Mouse (Mus musculus) liver, embryonic 11.5 days (tissue): ENCODE measurements around the gene Serhl. TPM values are rescaled to one million over a fixed set of nuclear protein-coding genes. Genes with fewer than 3 reads are reported as not detected.

ENCODE experiments used
- ATAC-seq: fragments of 200-750 bp; cut with Nextera tagmentation; replicated peaks from 2 replicates; pipeline ENCODE4 v1.8.0; 2017; ENCODE audit warnings: moderate number of reproducible peaks, mild to moderate bottlenecking, moderate TSS enrichment, moderate library complexity; ENCODE audit not compliant: low FRiP score
- DNase-seq: peaks from one replicate; pipeline ENCODE4 v3.0.0-alpha.2; 2017; ENCODE audit warnings: low spot score
- H3K27ac ChIP-seq: fragments of 300-500 bp; sonication (generic); 2 replicates; pipeline ENCODE4 v1.5.1; 2014; ENCODE audit warnings: mild to moderate bottlenecking, low read depth, low read length, control low read depth
- H3K27me3 ChIP-seq: fragments of 300-500 bp; sonication (generic); replicated peaks from 2 replicates; pipeline ENCODE4 v1.6.1; 2014; ENCODE audit warnings: low read length, mixed read lengths; ENCODE audit not compliant: control insufficient read depth, insufficient read depth
- H3K36me3 ChIP-seq: fragments of 300-500 bp; sonication (generic); 2 replicates; pipeline ENCODE4 v1.6.1; 2014; ENCODE audit warnings: mild to moderate bottlenecking, low read length, moderate library complexity, mixed read lengths; ENCODE audit not compliant: control insufficient read depth, insufficient read depth
- H3K4me1 ChIP-seq: fragments of 300-500 bp; sonication (generic); replicated peaks from 2 replicates; pipeline ENCODE4 v1.6.1; 2014; ENCODE audit warnings: low read length, mixed read lengths; ENCODE audit not compliant: control insufficient read depth, insufficient read depth
- H3K4me2 ChIP-seq: fragments of 300-500 bp; sonication (generic); 2 replicates; pipeline ENCODE4 v1.6.1; 2014; ENCODE audit warnings: mild to moderate bottlenecking, control low read depth, moderate library complexity
- H3K4me3 ChIP-seq: fragments of 300-500 bp; sonication (generic); 2 replicates; pipeline ENCODE4 v1.5.1; 2014; ENCODE audit warnings: low read depth, low read length, control low read depth
- H3K9ac ChIP-seq: fragments of 300-500 bp; sonication (generic); 2 replicates; pipeline ENCODE4 v1.6.1; 2014; ENCODE audit warnings: low read depth, low read length, control low read depth
- H3K9me3 ChIP-seq: fragments of 300-500 bp; sonication (generic); 2 replicates; pipeline ENCODE4 v1.6.1; 2016; ENCODE audit warnings: low read length, inconsistent platforms, mixed read lengths; ENCODE audit not compliant: control insufficient read depth
- WGBS: fragments of 180-500 bp; shearing (Covaris S2); extraction: QIAGEN DNeasy Blood & Tissue Kit; methylation state at CpG from one replicate; pipeline ENCODE4 v1.1.7; 2014; 5-methylcytosine and 5-hydroxymethylcytosine counted together
- polyA plus RNA-seq: library from polyadenylated mRNA; unstranded; fragments of >200 nt; fragmentation: Nextera tagmentation; extraction: Ambion mirVana; gene quantifications from 2 replicates; pipeline ENCODE4 v1.2.1, GENCODE M21; 2014

Gene Serhl
- polyA plus RNA-seq, 1 experiment from 2014 or later, result 45.8 TPM

GRCm38 (mm10) chr15:83107814-83108213 lies 18.5 kb downstream of the Serhl start:
- Histone ChIP-seq H3K4me1 (no peaks in the 10 kb centered on the region), H3K4me3 (no peak overlapping the region), H3K4me2 (no peak overlapping the region), H3K27me3 (no peaks in the 10 kb centered on the region), H3K27ac (no peak overlapping the region), H3K9ac (no peak overlapping the region), H3K36me3 (no peaks in the 10 kb centered on the region), H3K9me3 (no peaks in the 10 kb centered on the region)
- WGBS, result 78% methylated on average over 6 of the region's 6 CpGs
- ATAC-seq (no peak), DNase-seq (no peak)

GRCm38 (mm10) chr15:83111290-83111689 lies 22.0 kb downstream of the Serhl start:
- no peak for ATAC-seq

GRCm38 (mm10) chr15:83111874-83112273 lies 22.6 kb downstream of the Serhl start:
- DNase-seq (no peak), ATAC-seq (no peak)
- Histone ChIP-seq H3K4me1 (peaks cover 3% of the 10 kb centered on the region; the same call in 1 of the 2 replicates), H3K27me3 (no peaks in the 10 kb centered on the region), H3K36me3 (peaks cover 13% of the 10 kb centered on the region; the same call in 1 of the 2 replicates), H3K4me3 (no peak overlapping the region), H3K4me2 (no peak overlapping the region), H3K27ac (no peak overlapping the region), H3K9me3 (no peaks in the 10 kb centered on the region), H3K9ac (no peak overlapping the region)
- 81% methylated on average over 7 of the region's 7 CpGs for WGBS

More at GRCm38 (mm10) chr15:83111290-83111689, 22.0 kb downstream of the Serhl start:
- WGBS, result 60% methylated on average over 6 of the region's 6 CpGs
- DNase-seq, result no peak
- Histone ChIP-seq H3K36me3 (peaks cover 9% of the 10 kb centered on the region; the same call in 1 of the 2 replicates), H3K9me3 (no peaks in the 10 kb centered on the region), H3K4me1 (peaks cover 3% of the 10 kb centered on the region; the same call in 1 of the 2 replicates), H3K4me3 (no peak overlapping the region), H3K27me3 (no peaks in the 10 kb centered on the region), H3K27ac (no peak overlapping the region), H3K4me2 (no peak overlapping the region), H3K9ac (no peak overlapping the region)

- Histone ChIP-seq H3K4me3 (no peak overlapping the region), H3K4me1 (peaks cover 3% of the 10 kb centered on the region; the same call in 1 of the 2 replicates), H3K4me2 (no peak overlapping the region), H3K9me3 (no peaks in the 10 kb centered on the region), H3K9ac (no peak overlapping the region), H3K36me3 (peaks cover 24% of the 10 kb centered on the region), H3K27me3 (no peaks in the 10 kb centered on the region), H3K27ac (no peak overlapping the region)
- DNase-seq, result no peak
- ATAC-seq, result peak; percentile 62
- 20% methylated on average over 10 of the region's 11 CpGs for WGBS
Observed at GRCm38 (mm10) chr15:83112898-83113297, 23.6 kb downstream of the Serhl start.

- Histone ChIP-seq H3K9me3 (no peaks in the 10 kb centered on the region), H3K4me2 (no peak overlapping the region), H3K9ac (no peak overlapping the region), H3K4me1 (peaks cover 3% of the 10 kb centered on the region; the same call in 1 of the 2 replicates), H3K4me3 (no peak overlapping the region), H3K27ac (no peak overlapping the region), H3K27me3 (no peaks in the 10 kb centered on the region), H3K36me3 (peaks cover 29% of the 10 kb centered on the region)
- 84% methylated on average over 9 of the region's 9 CpGs for WGBS
- ATAC-seq (no peak), DNase-seq (no peak)
Observed at GRCm38 (mm10) chr15:83114106-83114505, 24.8 kb downstream of the Serhl start.

GRCm38 (mm10) chr15:83115071-83115470 lies 25.8 kb downstream of the Serhl start:
- 90% methylated on average over 6 of the region's 6 CpGs for WGBS
- H3K36me3 ChIP-seq, result peaks cover 35% of the 10 kb centered on the region

GRCm38 (mm10) chr15:83118360-83118759 lies 29.1 kb downstream of the Serhl start:
- 81% methylated on average over 7 of the region's 7 CpGs for WGBS
- ATAC-seq, result no peak
- Histone ChIP-seq H3K4me3 (no peak overlapping the region), H3K27ac (no peak overlapping the region), H3K36me3 (peaks cover 36% of the 10 kb centered on the region), H3K9me3 (no peaks in the 10 kb centered on the region), H3K9ac (no peak overlapping the region), H3K4me2 (no peak overlapping the region), H3K4me1 (0 out of 2 replicates have a peak, but pooled peaks cover 8% of the 10 kb centered on the region), H3K27me3 (no peaks in the 10 kb centered on the region)
- no peak for DNase-seq

More at GRCm38 (mm10) chr15:83115071-83115470, 25.8 kb downstream of the Serhl start:
- ATAC-seq, result no peak
- Histone ChIP-seq H3K4me3 (no peak overlapping the region), H3K27me3 (no peaks in the 10 kb centered on the region), H3K4me1 (peaks cover 3% of the 10 kb centered on the region; the same call in 1 of the 2 replicates), H3K27ac (no peak overlapping the region), H3K4me2 (no peak overlapping the region), H3K9ac (no peak overlapping the region), H3K9me3 (no peaks in the 10 kb centered on the region)
- no peak for DNase-seq

- Histone ChIP-seq H3K36me3 (peaks cover 32% of the 10 kb centered on the region), H3K4me3 (peak overlapping the region; percentile 95), H3K9me3 (no peaks in the 10 kb centered on the region), H3K9ac (peak overlapping the region; percentile 76), H3K4me1 (0 out of 2 replicates have a peak, but pooled peaks cover 8% of the 10 kb centered on the region), H3K4me2 (peak overlapping the region; percentile 93), H3K27ac (peak overlapping the region; percentile 70), H3K27me3 (no peaks in the 10 kb centered on the region)
- peak; percentile 54 for ATAC-seq
- WGBS, result 4% methylated on average over 42 of the region's 43 CpGs
- DNase-seq, result peak; percentile 50
Observed at GRCm38 (mm10) chr15:83121709-83122565, 32.6 kb downstream of the Serhl start.
